Mouse (Mus musculus): ENCODE data around the gene Sec61b.
A peak's percentile ranks its signal among the peaks of the same experiment; 100 is the strongest.

Gene Sec61b

GRCm38 (mm10) chr4:47491243-47491642, 16.8 kb downstream of the Sec61b start:
- DNase-seq (ENCODE audit: low read depth) = no peak

- DNase-seq (ENCODE audit: low read depth) = no peak
Measured at GRCm38 (mm10) chr4:47492311-47493086, 18.0 kb downstream of the Sec61b start.

GRCm38 (mm10) chr4:47493456-47493855, 19.0 kb downstream of the Sec61b start:
- no peak for DNase-seq (ENCODE audit: low read depth)

- no peak for DNase-seq (ENCODE audit: low read depth)
Measured at GRCm38 (mm10) chr4:47494137-47494536, 19.7 kb downstream of the Sec61b start.

GRCm38 (mm10) chr4:47494686-47495085, 20.2 kb downstream of the Sec61b start:
- DNase-seq (ENCODE audit: low read depth) = no peak

- DNase-seq (ENCODE audit: low read depth) = no peak
Measured at GRCm38 (mm10) chr4:47497811-47498385, 23.4 kb downstream of the Sec61b start.

GRCm38 (mm10) chr4:47499121-47499545, 24.7 kb downstream of the Sec61b start:
- DNase-seq (ENCODE audit: low read depth) = no peak

- peak; percentile 75 for DNase-seq (ENCODE audit: low read depth)
Measured at GRCm38 (mm10) chr4:47502546-47502971, 28.1 kb downstream of the Sec61b start.

- no peak for DNase-seq (ENCODE audit: low read depth)
Measured at GRCm38 (mm10) chr4:47503045-47503444, 28.6 kb downstream of the Sec61b start.

- DNase-seq (ENCODE audit: low read depth) = no peak
Measured at GRCm38 (mm10) chr4:47504841-47505517, 30.5 kb downstream of the Sec61b start.

- no peak for DNase-seq (ENCODE audit: low read depth)
Measured at GRCm38 (mm10) chr4:47518551-47519181, 44.2 kb downstream of the Sec61b start.

- no peak for DNase-seq (ENCODE audit: low read depth)
Measured at GRCm38 (mm10) chr4:47520076-47520475, 45.6 kb downstream of the Sec61b start.

GRCm38 (mm10) chr4:47521884-47522605, 47.6 kb downstream of the Sec61b start:
- DNase-seq (ENCODE audit: low read depth) = peak; percentile 5

- DNase-seq (ENCODE audit: low read depth) = no peak
Measured at GRCm38 (mm10) chr4:47529866-47530265, 55.4 kb downstream of the Sec61b start.

All from naive thymus-derived CD4-positive, alpha-beta T cell, adult 2 months (primary cell).